Mouse (Mus musculus): ENCODE measurements around the gene Mllt10. TPM values are rescaled to one million over a fixed set of nuclear protein-coding genes. Genes with fewer than 3 reads are reported as not detected.

Mllt10 gene
- polyA plus RNA-seq, 1 experiment from 2014 or later = 73.6 TPM

DNA sequence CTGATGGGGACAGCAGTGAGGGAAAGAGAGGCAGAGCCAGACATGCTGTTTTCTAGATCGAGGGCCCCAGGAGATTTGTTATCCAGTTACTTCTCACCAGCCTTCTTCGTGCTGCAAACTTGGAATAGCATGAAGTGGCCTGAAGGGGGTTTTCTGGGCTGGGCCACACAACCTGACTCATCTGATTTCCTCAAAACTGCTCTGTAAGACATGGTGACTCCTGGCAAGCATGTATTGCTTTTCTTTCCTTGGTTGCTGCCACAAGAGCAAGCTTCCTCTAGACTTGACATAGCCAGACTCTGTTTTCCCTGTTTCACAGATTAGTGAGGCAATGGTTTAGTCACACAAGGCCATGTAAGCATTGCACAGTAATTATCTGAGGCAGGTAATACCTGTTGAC, 159.0 kb downstream of the Mllt10 start:
- no peak overlapping the region for H3K9ac ChIP-seq
- peaks cover 9% of the 10 kb centered on the region; the same call in 1 of the 2 replicates for H3K4me1 ChIP-seq
- H3K4me3 ChIP-seq = no peak overlapping the region
- 57% methylated on average over 2 of the region's 2 CpGs for WGBS
- H3K9me3 ChIP-seq = no peaks in the 10 kb centered on the region
- no peak overlapping the region; the same call in 1 of the 2 replicates for H3K27ac ChIP-seq
- no peak for ATAC-seq (ENCODE audit: insufficient number of reproducible peaks, insufficient read depth, low FRiP score, low TSS enrichment, low read depth)
- H3K27me3 ChIP-seq = no peaks in the 10 kb centered on the region
- peaks cover 85% of the 10 kb centered on the region for H3K36me3 ChIP-seq
- H3K4me2 ChIP-seq = no peak overlapping the region

- H3K27me3 ChIP-seq = no peaks in the 10 kb centered on the region
- peak overlapping the region; percentile 44; the same call in 1 of the 2 replicates for H3K27ac ChIP-seq
- peaks cover 9% of the 10 kb centered on the region; the same call in 1 of the 2 replicates for H3K4me1 ChIP-seq
- no peak overlapping the region for H3K9ac ChIP-seq
- no peaks in the 10 kb centered on the region for H3K9me3 ChIP-seq
- no peak overlapping the region for H3K4me3 ChIP-seq
- no peak overlapping the region for H3K4me2 ChIP-seq
- no peak for ATAC-seq (ENCODE audit: insufficient number of reproducible peaks, insufficient read depth, low FRiP score, low TSS enrichment, low read depth)
- WGBS = 64% methylated on average over 3 of the region's 3 CpGs
- peaks cover 65% of the 10 kb centered on the region for H3K36me3 ChIP-seq
Observed at GRCm38 (mm10) chr2:18217867-18218266, 162.8 kb downstream of the Mllt10 start.

GRCm38 (mm10) chr2:18218500-18218899, 163.5 kb downstream of the Mllt10 start:
- 55% methylated on average over 5 of the region's 5 CpGs for WGBS
- peaks cover 9% of the 10 kb centered on the region; the same call in 1 of the 2 replicates for H3K4me1 ChIP-seq
- H3K9ac ChIP-seq = no peak overlapping the region
- no peaks in the 10 kb centered on the region for H3K9me3 ChIP-seq
- H3K4me2 ChIP-seq = no peak overlapping the region
- no peak for ATAC-seq (ENCODE audit: insufficient number of reproducible peaks, insufficient read depth, low FRiP score, low TSS enrichment, low read depth)
- peaks cover 59% of the 10 kb centered on the region for H3K36me3 ChIP-seq
- H3K27ac ChIP-seq = no peak overlapping the region
- H3K27me3 ChIP-seq = no peaks in the 10 kb centered on the region
- H3K4me3 ChIP-seq = no peak overlapping the region

GRCm38 (mm10) chr2:18219136-18219535, 164.1 kb downstream of the Mllt10 start:
- no peak for ATAC-seq (ENCODE audit: insufficient number of reproducible peaks, insufficient read depth, low FRiP score, low TSS enrichment, low read depth)
- peaks cover 54% of the 10 kb centered on the region for H3K36me3 ChIP-seq

DNA sequence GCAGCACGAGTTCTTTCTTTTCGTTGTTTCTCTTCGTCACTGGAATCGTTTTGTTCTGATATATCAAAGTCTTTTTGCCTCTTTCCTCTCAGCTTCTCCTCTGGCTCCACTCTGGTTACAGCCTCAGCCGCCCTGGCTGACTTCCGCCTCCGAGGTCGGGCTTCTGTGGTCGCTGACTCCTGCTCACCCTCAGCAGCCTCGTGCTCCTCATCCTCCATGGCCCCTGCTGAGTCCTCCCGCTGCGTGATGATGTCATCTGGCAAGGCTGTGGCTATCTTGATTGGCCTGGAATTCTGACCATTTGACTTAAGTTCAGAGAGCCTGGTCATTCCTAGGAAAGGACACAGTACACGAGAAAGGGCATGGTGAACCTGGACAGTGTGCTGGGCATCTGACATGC, 164.5 kb downstream of the Mllt10 start:
- Histone ChIP-seq H3K36me3 (peaks cover 50% of the 10 kb centered on the region), H3K4me2 (no peak overlapping the region)

More at GRCm38 (mm10) chr2:18219136-18219535, 164.1 kb downstream of the Mllt10 start:
- Histone ChIP-seq H3K9ac (no peak overlapping the region), H3K4me2 (no peak overlapping the region), H3K4me3 (no peak overlapping the region), H3K27ac (no peak overlapping the region), H3K9me3 (no peaks in the 10 kb centered on the region), H3K4me1 (peaks cover 9% of the 10 kb centered on the region; the same call in 1 of the 2 replicates), H3K27me3 (no peaks in the 10 kb centered on the region)
- 80% methylated on average over 8 of the region's 8 CpGs for WGBS

DNA sequence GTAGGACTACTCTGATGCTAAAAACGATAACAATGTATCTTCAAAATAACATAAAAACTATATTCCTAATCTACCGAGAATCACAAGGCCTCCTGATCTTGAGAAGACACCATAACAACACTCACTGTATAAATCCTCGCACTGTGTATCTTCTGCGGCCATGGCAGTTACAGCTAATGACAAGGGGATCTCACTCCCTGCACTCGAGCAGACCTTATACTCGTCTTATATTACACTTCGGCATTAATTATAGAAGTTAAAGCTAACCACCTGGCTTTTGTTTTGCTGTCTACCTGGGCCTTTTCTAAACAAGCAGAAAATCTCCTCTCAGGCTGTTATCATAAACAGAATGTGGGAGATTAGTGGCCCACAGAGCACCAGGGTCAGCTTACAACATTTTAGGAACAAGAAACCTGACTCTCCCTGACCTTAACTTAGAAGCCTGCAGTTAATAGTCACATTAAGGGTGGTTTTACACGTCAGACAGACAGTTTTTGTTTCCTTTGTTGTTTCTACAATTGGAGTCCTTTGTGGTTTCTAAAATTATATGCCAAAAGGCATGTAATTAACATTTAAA, 173.5 kb downstream of the Mllt10 start:
- Histone ChIP-seq H3K36me3 (no peaks in the 10 kb centered on the region), H3K4me2 (no peak overlapping the region), H3K9me3 (no peaks in the 10 kb centered on the region), H3K4me3 (no peak overlapping the region), H3K27ac (no peak overlapping the region), H3K27me3 (no peaks in the 10 kb centered on the region), H3K9ac (no peak overlapping the region), H3K4me1 (peaks cover 21% of the 10 kb centered on the region)
- 20% methylated on average over 8 of the region's 8 CpGs for WGBS
- no peak for ATAC-seq (ENCODE audit: insufficient number of reproducible peaks, insufficient read depth, low FRiP score, low TSS enrichment, low read depth)

More for the DNA sequence above, 164.5 kb downstream of the Mllt10 start:
- Histone ChIP-seq H3K4me1 (peaks cover 9% of the 10 kb centered on the region; the same call in 1 of the 2 replicates), H3K27ac (no peak overlapping the region), H3K9ac (no peak overlapping the region), H3K27me3 (no peaks in the 10 kb centered on the region), H3K9me3 (no peaks in the 10 kb centered on the region), H3K4me3 (no peak overlapping the region)
- no peak for ATAC-seq (ENCODE audit: insufficient number of reproducible peaks, insufficient read depth, low FRiP score, low TSS enrichment, low read depth)
- 81% methylated on average over 13 of the region's 13 CpGs for WGBS

DNA sequence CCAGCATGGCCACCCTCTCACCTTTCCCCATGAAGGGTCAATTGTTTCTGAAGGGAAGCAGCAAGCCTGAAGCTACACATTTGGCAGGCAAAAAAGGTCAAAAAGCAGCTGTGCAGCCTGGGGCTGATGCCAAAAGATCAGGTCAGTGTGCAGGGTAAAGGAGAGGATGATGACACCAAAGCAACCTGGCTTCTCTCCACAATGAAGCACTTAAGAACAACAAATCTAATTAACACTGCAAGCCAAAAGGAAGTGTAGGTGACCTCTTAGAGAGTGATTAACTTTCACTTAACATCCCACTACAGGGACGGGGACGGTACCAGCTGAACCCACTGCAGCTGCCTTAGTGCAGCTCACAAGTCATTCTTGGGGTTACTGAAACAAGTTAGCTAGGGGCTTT, 174.2 kb downstream of the Mllt10 start:
- peaks cover 25% of the 10 kb centered on the region for H3K4me1 ChIP-seq
- no peak overlapping the region for H3K4me2 ChIP-seq
- no peaks in the 10 kb centered on the region for H3K36me3 ChIP-seq
- no peak overlapping the region for H3K27ac ChIP-seq
- no peak overlapping the region for H3K4me3 ChIP-seq
- no peaks in the 10 kb centered on the region for H3K9me3 ChIP-seq
- 19% methylated on average over 2 of the region's 2 CpGs for WGBS
- H3K9ac ChIP-seq = no peak overlapping the region
- H3K27me3 ChIP-seq = no peaks in the 10 kb centered on the region
- no peak; the same call in 1 of the 2 replicates for ATAC-seq (ENCODE audit: insufficient number of reproducible peaks, insufficient read depth, low FRiP score, low TSS enrichment, low read depth)

GRCm38 (mm10) chr2:18231143-18231542, 176.1 kb downstream of the Mllt10 start:
- H3K9me3 ChIP-seq = no peaks in the 10 kb centered on the region
- ATAC-seq (ENCODE audit: insufficient number of reproducible peaks, insufficient read depth, low FRiP score, low TSS enrichment, low read depth) = no peak
- no peaks in the 10 kb centered on the region for H3K36me3 ChIP-seq
- no peak overlapping the region for H3K4me2 ChIP-seq
- H3K4me1 ChIP-seq = peaks cover 26% of the 10 kb centered on the region
- WGBS = 33% methylated on average over 4 of the region's 4 CpGs
- H3K9ac ChIP-seq = no peak overlapping the region
- H3K27me3 ChIP-seq = no peaks in the 10 kb centered on the region
- no peak overlapping the region for H3K27ac ChIP-seq
- no peak overlapping the region for H3K4me3 ChIP-seq

DNA sequence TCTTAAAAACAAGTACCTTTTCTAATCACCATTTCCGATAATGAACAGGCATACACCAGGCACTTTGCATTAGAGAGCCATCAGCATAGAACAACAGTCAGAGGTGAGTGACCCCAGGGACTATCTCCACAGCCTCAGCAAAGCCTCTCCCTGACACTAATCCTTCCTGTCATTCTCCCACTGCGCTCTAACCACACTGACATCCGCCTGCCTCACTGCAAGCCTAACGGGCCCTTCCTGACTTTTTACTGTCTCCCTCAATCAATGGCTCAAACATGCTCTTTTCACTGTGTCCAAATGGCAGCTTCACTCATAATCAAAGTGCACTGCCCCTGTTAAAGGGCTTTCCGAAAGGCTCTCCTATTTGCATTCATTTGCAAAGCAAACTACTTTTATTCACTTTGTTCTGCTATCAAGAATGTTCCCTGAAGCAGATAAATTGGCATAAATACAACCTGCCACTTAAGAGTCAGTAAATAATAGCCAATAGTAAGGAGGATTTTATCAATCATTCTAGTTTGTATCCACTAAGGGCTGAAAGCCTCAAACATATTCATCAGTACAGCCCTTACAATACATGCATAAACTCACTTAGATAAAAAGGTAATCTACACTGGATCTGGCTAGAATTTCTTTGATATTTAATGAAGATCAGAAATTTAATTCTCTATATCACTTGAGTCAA, 178.0 kb downstream of the Mllt10 start:
- Histone ChIP-seq H3K27ac (no peak overlapping the region), H3K4me1 (peaks cover 26% of the 10 kb centered on the region), H3K9ac (no peak overlapping the region), H3K27me3 (no peaks in the 10 kb centered on the region), H3K4me3 (no peak overlapping the region), H3K4me2 (no peak overlapping the region), H3K36me3 (no peaks in the 10 kb centered on the region), H3K9me3 (no peaks in the 10 kb centered on the region)
- ATAC-seq (ENCODE audit: insufficient number of reproducible peaks, insufficient read depth, low FRiP score, low TSS enrichment, low read depth) = no peak
- WGBS = 24% methylated on average over 5 of the region's 5 CpGs

- Histone ChIP-seq H3K27ac (no peak overlapping the region), H3K4me2 (no peak overlapping the region), H3K4me1 (peaks cover 15% of the 10 kb centered on the region), H3K36me3 (no peaks in the 10 kb centered on the region), H3K9ac (no peak overlapping the region), H3K4me3 (no peak overlapping the region), H3K27me3 (no peaks in the 10 kb centered on the region), H3K9me3 (no peaks in the 10 kb centered on the region)
- 95% methylated on average over 5 of the region's 5 CpGs for WGBS
- no peak for ATAC-seq (ENCODE audit: insufficient number of reproducible peaks, insufficient read depth, low FRiP score, low TSS enrichment, low read depth)
Observed at GRCm38 (mm10) chr2:18235524-18235923, 180.5 kb downstream of the Mllt10 start.

- no peaks in the 10 kb centered on the region for H3K4me1 ChIP-seq
- H3K27me3 ChIP-seq = no peaks in the 10 kb centered on the region
- H3K9me3 ChIP-seq = peaks cover 4% of the 10 kb centered on the region; the same call in 1 of the 2 replicates
- no peak overlapping the region for H3K4me3 ChIP-seq
- no peak for ATAC-seq (ENCODE audit: insufficient number of reproducible peaks, insufficient read depth, low FRiP score, low TSS enrichment, low read depth)
- 95% methylated on average over 3 of the region's 3 CpGs for WGBS
- peaks cover 23% of the 10 kb centered on the region for H3K36me3 ChIP-seq
- H3K9ac ChIP-seq = no peak overlapping the region
- H3K27ac ChIP-seq = no peak overlapping the region
- no peak overlapping the region for H3K4me2 ChIP-seq
Observed at GRCm38 (mm10) chr2:18249224-18249623, 194.2 kb downstream of the Mllt10 start.
